Mouse (Mus musculus) thymus, adult 2 months (tissue): ENCODE results near the gene Acaca.

Source experiments
- CTCF ChIP-seq: fragments of 200-500 bp; IDR thresholded peaks from 2 replicates; pipeline ENCODE4 v1.5.1; 2012; ENCODE audit warnings: mild to moderate bottlenecking, control low read depth, low read length, moderate library complexity, borderline replicate concordance; ENCODE audit not compliant: control insufficient read depth, poor library complexity, insufficient read depth; ENCODE audit errors: extremely low read depth
- POLR2A ChIP-seq: fragments of 200-500 bp; IDR thresholded peaks from 2 replicates; pipeline ENCODE4 v1.6.1; 2012; ENCODE audit warnings: mild to moderate bottlenecking, low read length, control low read depth, moderate library complexity; ENCODE audit not compliant: control insufficient read depth, poor library complexity, insufficient read depth; ENCODE audit errors: extremely low read depth

GRCm38 (mm10) chr11:84136453-84136852 lies 7.0 kb downstream of the Acaca start:
- TF ChIP-seq CTCF (no peak), POLR2A (no peak)
